Comparison of ENCODE assay signal across 16 mouse cellular contexts in the genomic region with DNA sequence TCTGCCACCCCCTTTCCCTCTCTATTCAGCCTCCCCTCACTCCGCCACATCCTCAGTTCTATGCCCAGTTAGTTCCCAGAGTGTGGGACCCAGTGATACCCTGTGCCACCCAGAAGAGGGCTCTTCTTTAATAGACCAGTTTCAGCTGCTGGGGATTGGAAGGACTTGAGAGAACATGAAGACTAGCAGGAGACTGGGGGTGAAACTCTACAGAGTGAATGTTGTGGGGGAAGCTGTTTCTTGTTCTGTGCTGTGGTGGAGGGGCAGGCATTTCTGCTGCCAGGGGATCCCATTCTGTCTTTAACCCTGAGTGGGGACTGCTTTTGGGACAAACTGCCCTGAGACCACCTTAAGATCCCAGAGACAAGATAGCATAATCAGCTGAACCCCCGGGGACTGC.
"Had no signal": no experiment of that assay in that cellular context is flagged by ENCODE, and none has a peak within 500 bp of the region (broad histone marks: within the 10 kb centered on the region; RNA-seq: fewer than 3 reads in every experiment).

No protein-coding gene starts in this region.

- H3K4me2 ChIP-seq: liver, embryonic 15.5 days; lung, embryonic 14.5 days; midbrain, embryonic 12.5 days; neural tube, embryonic 13.5 days; neural tube, embryonic 15.5 days had no signal

- H3K27me3 ChIP-seq: liver, embryonic 15.5 days; midbrain, embryonic 12.5 days; neural tube, embryonic 13.5 days; neural tube, embryonic 15.5 days had no signal

- H3K36me3 ChIP-seq: liver, embryonic 15.5 days; neural tube, embryonic 13.5 days; neural tube, embryonic 15.5 days had no signal

- H3K27ac ChIP-seq: liver, embryonic 15.5 days; midbrain, embryonic 10.5 days; midbrain, embryonic 12.5 days; neural tube, embryonic 13.5 days; neural tube, embryonic 15.5 days had no signal

- H3K4me1 ChIP-seq: neural tube, embryonic 13.5 days; neural tube, embryonic 15.5 days had no signal

- H3K9ac ChIP-seq: liver, embryonic 15.5 days; lung, embryonic 14.5 days; midbrain, embryonic 12.5 days; neural tube, embryonic 13.5 days; neural tube, embryonic 15.5 days had no signal

- H3K4me3 ChIP-seq: liver, embryonic 15.5 days; midbrain, embryonic 10.5 days; midbrain, embryonic 12.5 days; myocyte; neural tube, embryonic 13.5 days; neural tube, embryonic 15.5 days had no signal

- DNase-seq: lung, adult 18-20 months; lung, embryonic 14.5 days; lung, postnatal 10 days; lung, postnatal 4 days; midbrain, embryonic 14.5 days; right cerebral cortex, postnatal 14 days; thymus, adult 18-20 months; thymus, postnatal 14 days; thymus, postnatal 36 days had no signal

- H3K9me3 ChIP-seq: liver, embryonic 15.5 days; midbrain, embryonic 10.5 days; midbrain, embryonic 12.5 days; neural tube, embryonic 13.5 days; neural tube, embryonic 15.5 days had no signal

- ATAC-seq: midbrain, embryonic 16.5 days had no signal
